In the genomic region with DNA sequence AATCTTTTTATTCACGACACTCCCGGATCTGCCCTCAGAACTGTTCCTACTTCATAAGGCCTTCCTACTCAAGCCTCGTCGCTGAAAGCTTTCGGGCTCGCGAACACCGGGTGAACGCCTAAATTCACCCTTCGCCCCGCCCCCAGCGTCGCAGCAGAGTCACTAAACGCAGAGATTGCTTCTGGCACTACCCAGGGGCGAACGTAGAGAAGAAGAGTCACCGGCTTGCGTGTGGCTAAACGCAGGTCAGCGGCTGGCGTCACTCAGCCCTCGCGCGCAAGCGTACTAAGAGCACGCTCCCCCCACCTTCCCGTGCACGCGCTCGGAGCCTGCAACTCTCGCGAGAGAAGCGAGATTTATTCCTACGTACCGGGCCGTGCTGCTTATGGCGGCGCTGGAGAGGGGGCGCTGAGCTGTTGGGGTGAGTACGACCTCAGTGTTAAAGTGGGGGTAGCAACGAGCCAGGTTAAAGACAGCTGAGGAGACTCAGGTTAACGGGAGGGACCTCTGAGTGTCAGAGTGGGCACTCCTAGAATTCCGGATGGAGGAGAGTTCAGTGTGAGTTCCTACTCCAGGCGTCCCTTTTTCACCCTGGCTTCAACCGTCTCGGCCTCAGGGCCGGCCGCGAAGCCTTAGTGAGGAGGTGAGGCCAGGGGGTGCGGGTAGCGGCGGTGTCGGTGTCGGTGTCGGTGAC, we compare ENCODE assay signal across 8 mouse cellular contexts. TPM values are rescaled to one million over a fixed set of nuclear protein-coding genes. Genes with fewer than 3 reads are reported as not detected.
DNase-seq lines count a peak whose midpoint lies in the region; ATAC-seq and TF ChIP-seq lines count a peak whose summit lies in the region.

A gene (plus strand): TSS at position 178 of the 694 bp plus-strand sequence.

- no peaks in the 10 kb centered on the region for H3K9me3 ChIP-seq in hindbrain, postnatal 0 days (ENCODE audit: low read length)

- peak within 1 kb of the TSS; percentile 85 for H3K4me3 ChIP-seq in gastrocnemius, adult 2 months
- peak within 1 kb of the TSS; percentile 85 for H3K4me3 ChIP-seq in hindbrain, postnatal 0 days (ENCODE audit: low read length)
- peak within 1 kb of the TSS; percentile 72 for H3K4me3 ChIP-seq in left cerebral cortex, adult 2 months

- intact Hi-C loops in gastrocnemius, adult 2 months (cut with DNase I), result no loop called here
- intact Hi-C loops in left cerebral cortex, adult 2 months (cut with DNase I), result loop anchor here (1.0 to 5.0 kb wide), 3 partner anchors 25 to 150 kb away; a partner anchor contains a TSS

- peak; percentile 84 for ATAC-seq in common myeloid progenitor, adult 5-6 weeks (replicated peaks; ENCODE audit: low read depth, poor library complexity, severe bottlenecking)
- ATAC-seq in hindbrain, postnatal 0 days, result peak; percentile 97
- ATAC-seq in megakaryocyte, adult 5-6 weeks (ENCODE audit: poor library complexity, severe bottlenecking), result peak; percentile 79

- no peak for TF ChIP-seq CTCF in gastrocnemius, adult 2 months (IDR thresholded peaks at IDR 0.05)
- TF ChIP-seq CTCF in hindbrain, postnatal 0 days (IDR thresholded peaks at IDR 0.05; ENCODE audit: low read depth), result peak; percentile 46
- no peak; the same call in 1 of the 2 replicates for TF ChIP-seq CTCF in left cerebral cortex, adult 2 months (IDR thresholded peaks at IDR 0.05)

- H3K4me2 ChIP-seq in hindbrain, postnatal 0 days (ENCODE audit: low read depth, low read length), result peak within 1 kb of the TSS; percentile 55

- H3K4me1 ChIP-seq in hindbrain, postnatal 0 days (ENCODE audit: insufficient read depth, low read length), result peaks cover 6% of the 10 kb centered on the region

- no peaks in the 10 kb centered on the region for H3K36me3 ChIP-seq in hindbrain, postnatal 0 days (ENCODE audit: insufficient read depth, low read length)

- under 1% methylated on average over 55 of the region's 55 CpGs for WGBS in hindbrain, postnatal 0 days

- peak within 1 kb of the TSS; percentile 96 for H3K9ac ChIP-seq in hindbrain, postnatal 0 days (replicated peaks; ENCODE audit: low read length)

- peak within 1 kb of the TSS; percentile 97 for H3K27ac ChIP-seq in gastrocnemius, adult 2 months
- peak within 1 kb of the TSS; percentile 95 for H3K27ac ChIP-seq in hindbrain, postnatal 0 days
- peak within 1 kb of the TSS; percentile 99 for H3K27ac ChIP-seq in left cerebral cortex, adult 2 months

- no peaks in the 10 kb centered on the region for H3K27me3 ChIP-seq in hindbrain, postnatal 0 days (ENCODE audit: insufficient read depth, low read length)

- DNase-seq in ZHBTc4 (ENCODE audit: low read depth, low spot score), result peak; percentile 99
- peak; percentile 98 for DNase-seq in gastrocnemius, adult 2 months
- peak; percentile 99 for DNase-seq in hindbrain, postnatal 0 days (ENCODE audit: low spot score)
- peak; percentile 97 to 98 for DNase-seq in left cerebral cortex, adult 2 months (ENCODE audit: extremely low spot score in 1 of 2, low spot score in 2 of 2)
- DNase-seq in right cerebral cortex, adult 2 months (ENCODE audit: low spot score in 2 of 2), result peak; percentile 97 to 98
- peak; percentile 98 for DNase-seq in urinary bladder, postnatal 14 days (ENCODE audit: low spot score)

RNA-seq across cellular contexts. Expression of the gene that starts here (rescaled TPM):
- 549 and 614 TPM in 2 replicates for total RNA-seq in common myeloid progenitor, adult 5-6 weeks (2017)
- total RNA-seq in gastrocnemius, adult 2 months (2021), result 1,000 to 10,000 TPM in 1 of 2 experiments, 100 to 1,000 TPM in 1; 962 to 1,109 TPM
- total RNA-seq in hindbrain, postnatal 0 days (2014; rRNA removed), result 215 and 224 TPM in 2 replicates
- polyA plus RNA-seq in hindbrain, postnatal 0 days (2015; fragmentation: Nextera tagmentation; extraction: Ambion mirVana), result 277 TPM in 2 replicates
- total RNA-seq in left cerebral cortex, adult 2 months (2021), result 100 to 1,000 TPM; 216 to 245 TPM
- total RNA-seq in megakaryocyte, adult 5-6 weeks (2015), result 231 and 262 TPM in 2 replicates
- total RNA-seq in megakaryocyte, adult 5-6 weeks (2017), result 467 and 491 TPM in 2 replicates

Comparison
In these comparisons a context has a peak if more than half of its experiments do, and no peak if none do; other contexts are left out.
1. Peak in every context shown above with its lines: DNase-seq, ATAC-seq, H3K4me3 ChIP-seq and H3K27ac ChIP-seq.